Mouse (Mus musculus): ENCODE measurements around the gene Dnajc22.
"Not testable (repeated sequence)": the region's sequence is repeated elsewhere in the genome, so short reads cannot be mapped to it uniquely, and the experiment has no call there.

Dnajc22 gene

GRCm38 (mm10) chr15:99092870-99093269 lies at the start of gene Dnajc22:
Gene Dnajc22 (plus strand): TSS chr15:99093170.
- no peak for DNase-seq

- peak; percentile 62 for DNase-seq
These were observed 48.1 kb upstream of the Dnajc22 start for GRCm38 (mm10) chr15:99044854-99045253.

GRCm38 (mm10) chr15:99045734-99046133 lies 47.2 kb upstream of the Dnajc22 start:
- not testable (repeated sequence) for DNase-seq

- DNase-seq: peak; percentile 59
These were observed 43.3 kb upstream of the Dnajc22 start for GRCm38 (mm10) chr15:99049473-99050253.

- DNase-seq: no peak
These were observed 39.6 kb upstream of the Dnajc22 start for GRCm38 (mm10) chr15:99053373-99053772.

- no peak for DNase-seq
These were observed 37.9 kb upstream of the Dnajc22 start, which contains the start of gene Prph for GRCm38 (mm10) chr15:99055040-99055439. Gene Prph (plus strand): TSS chr15:99055174.

GRCm38 (mm10) chr15:99055511-99055961 lies 37.4 kb upstream of the Dnajc22 start:
- DNase-seq: peak; percentile 48

GRCm38 (mm10) chr15:99056332-99056731 lies 36.6 kb upstream of the Dnajc22 start:
- DNase-seq: peak; percentile 46

- no peak for DNase-seq
These were observed 27.3 kb upstream of the Dnajc22 start for GRCm38 (mm10) chr15:99065557-99066165.

GRCm38 (mm10) chr15:99071988-99072387 lies 21.0 kb upstream of the Dnajc22 start:
- no peak for DNase-seq

GRCm38 (mm10) chr15:99074019-99074599 lies 18.9 kb upstream of the Dnajc22 start, which contains the start of gene Troap:
Gene Troap (plus strand): TSS chr15:99074575.
- DNase-seq: no peak

GRCm38 (mm10) chr15:99074600-99075333 lies 18.2 kb upstream of the Dnajc22 start:
- DNase-seq: peak; percentile 99

GRCm38 (mm10) chr15:99076011-99076410 lies 17.0 kb upstream of the Dnajc22 start:
- not testable (repeated sequence) for DNase-seq

- DNase-seq: no peak
These were observed 14.6 kb upstream of the Dnajc22 start for GRCm38 (mm10) chr15:99078181-99078910.

GRCm38 (mm10) chr15:99079804-99080203 lies 13.2 kb upstream of the Dnajc22 start:
- no peak for DNase-seq

GRCm38 (mm10) chr15:99082322-99082721 lies 10.6 kb upstream of the Dnajc22 start:
- DNase-seq: no peak

- no peak for DNase-seq
These were observed 10.1 kb upstream of the Dnajc22 start for GRCm38 (mm10) chr15:99082840-99083239.

GRCm38 (mm10) chr15:99083258-99083657 lies 9.7 kb upstream of the Dnajc22 start:
- DNase-seq: peak; percentile 73

- DNase-seq: no peak
These were observed 9.0 kb upstream of the Dnajc22 start for GRCm38 (mm10) chr15:99083867-99084557.

- no peak for DNase-seq
These were observed 8.4 kb upstream of the Dnajc22 start for GRCm38 (mm10) chr15:99084618-99085017.

GRCm38 (mm10) chr15:99085997-99086396 lies 7.0 kb upstream of the Dnajc22 start:
- DNase-seq: no peak

Data from kidney, adult 18-20 months (tissue).